Mouse (Mus musculus): ENCODE measurements around the gene Rhot1.

- no peak for TF ChIP-seq CTCF (IDR thresholded peaks at IDR 0.05; ENCODE audit: control insufficient read depth, insufficient read depth, insufficient replicate concordance, low read depth, low read length)
- TF ChIP-seq POLR2A (IDR thresholded peaks at IDR 0.05; ENCODE audit: control insufficient read depth, low read depth, low read length), result no peak
Observed at GRCm38 (mm10) chr11:80181021-80181749, 27.6 kb upstream of the Rhot1 start.
